Mouse (Mus musculus): ENCODE measurements around the gene 1700016D06Rik. TPM values are rescaled to one million over a fixed set of nuclear protein-coding genes. Genes with fewer than 3 reads are reported as not detected.

1700016D06Rik gene
- polyA plus RNA-seq (2012; rRNA removed): not detected in 2 replicates
- not detected in 2 replicates for polyA plus RNA-seq (2014; fragmentation: Nextera tagmentation; extraction: Ambion mirVana)

- WGBS (ENCODE audit: insufficient replicate concordance): 37% methylated on average over 6 of the region's 6 CpGs
- Histone ChIP-seq H3K4me1 (replicated peaks; ENCODE audit: control insufficient read depth in 2 of 2, insufficient read depth in 2 of 2, low read length in 1 of 2) (no peaks in the 10 kb centered on the region; a peak in 1 of 4 replicates), H3K4me3 (ENCODE audit: insufficient read depth in 1 of 2, low read depth in 2 of 2, low read length in 2 of 2) (no peak within 1 kb of the TSS), H3K27ac (no peak within 1 kb of the TSS), H3K36me3 (replicated peaks; ENCODE audit: control insufficient read depth, insufficient read depth, low read depth) (no peaks in the 10 kb centered on the region), H3K9me3 (ENCODE audit: control insufficient read depth, low read length) (no peaks in the 10 kb centered on the region), H3K27me3 (ENCODE audit: control insufficient read depth, insufficient read depth, low read length) (no peaks in the 10 kb centered on the region), H3K9ac (replicated peaks) (no peak within 1 kb of the TSS), H3K4me2 (ENCODE audit: low read depth) (no peak within 1 kb of the TSS)
- DNase-seq (ENCODE audit: low read depth in 3 of 3, low spot score in 3 of 3) (no peak), ATAC-seq (ENCODE audit: insufficient read depth) (no peak)
- TF ChIP-seq CTCF (IDR thresholded peaks at IDR 0.05; ENCODE audit: low read depth) (no peak), EP300 (IDR thresholded peaks at IDR 0.05; ENCODE audit: low read depth) (no peak)
Measured at GRCm38 (mm10) chr8:11701033-11701362, at the start of gene 1700016D06Rik. Gene 1700016D06Rik (minus strand): TSS chr8:11701063.

- Histone ChIP-seq H3K4me2 (ENCODE audit: low read depth) (no peak overlapping the region), H3K27me3 (ENCODE audit: control insufficient read depth, insufficient read depth, low read length) (no peaks in the 10 kb centered on the region), H3K9me3 (ENCODE audit: control insufficient read depth, low read length) (no peaks in the 10 kb centered on the region), H3K4me3 (ENCODE audit: insufficient read depth in 1 of 2, low read depth in 2 of 2, low read length in 2 of 2) (no peak overlapping the region), H3K4me1 (replicated peaks; ENCODE audit: control insufficient read depth in 2 of 2, insufficient read depth in 2 of 2, low read length in 1 of 2) (peaks cover 0 to 6% of the 10 kb centered on the region in 2 experiments; a peak in 1 of 4 replicates), H3K9ac (replicated peaks) (no peak overlapping the region), H3K27ac (no peak overlapping the region), H3K36me3 (replicated peaks; ENCODE audit: control insufficient read depth, insufficient read depth, low read depth) (no peaks in the 10 kb centered on the region)
- ATAC-seq (ENCODE audit: insufficient read depth): no peak
- no peak for TF ChIP-seq EP300 (IDR thresholded peaks at IDR 0.05; ENCODE audit: low read depth)
- TF ChIP-seq CTCF (IDR thresholded peaks at IDR 0.05; ENCODE audit: low read depth): no peak
- 42% methylated on average over 6 of the region's 6 CpGs for WGBS (ENCODE audit: insufficient replicate concordance)
- DNase-seq (ENCODE audit: low read depth in 3 of 3, low spot score in 3 of 3): no peak
Measured at GRCm38 (mm10) chr8:11749472-11749871, 48.6 kb upstream of the 1700016D06Rik start.

- no peaks in the 10 kb centered on the region for H3K9me3 ChIP-seq (ENCODE audit: control insufficient read depth, low read length)
- H3K4me3 ChIP-seq (ENCODE audit: insufficient read depth in 1 of 2, low read depth in 2 of 2, low read length in 2 of 2): no peak overlapping the region
- no peak overlapping the region for H3K4me2 ChIP-seq (ENCODE audit: low read depth)
- no peak overlapping the region for H3K27ac ChIP-seq
- no peaks in the 10 kb centered on the region for H3K27me3 ChIP-seq (ENCODE audit: control insufficient read depth, insufficient read depth, low read length)
- no peak for ATAC-seq (ENCODE audit: insufficient read depth)
- 64% methylated on average over 11 of the region's 11 CpGs for WGBS (ENCODE audit: insufficient replicate concordance)
- TF ChIP-seq EP300 (IDR thresholded peaks at IDR 0.05; ENCODE audit: low read depth) (no peak), CTCF (IDR thresholded peaks at IDR 0.05; ENCODE audit: low read depth) (no peak)
- H3K36me3 ChIP-seq (replicated peaks; ENCODE audit: control insufficient read depth, insufficient read depth, low read depth): no peaks in the 10 kb centered on the region
- DNase-seq (ENCODE audit: low read depth in 3 of 3, low spot score in 3 of 3): no peak
- H3K4me1 ChIP-seq (replicated peaks; ENCODE audit: control insufficient read depth in 2 of 2, insufficient read depth in 2 of 2, low read length in 1 of 2): peaks cover 0 to 6% of the 10 kb centered on the region in 2 experiments; a peak in 1 of 4 replicates
- H3K9ac ChIP-seq (replicated peaks): no peak overlapping the region
Measured at GRCm38 (mm10) chr8:11746850-11747600, 46.2 kb upstream of the 1700016D06Rik start.

- H3K4me1 ChIP-seq (replicated peaks; ENCODE audit: control insufficient read depth in 2 of 2, insufficient read depth in 2 of 2, low read length in 1 of 2): peaks cover 0 to 6% of the 10 kb centered on the region in 2 experiments; a peak in 1 of 4 replicates
- no peaks in the 10 kb centered on the region for H3K27me3 ChIP-seq (ENCODE audit: control insufficient read depth, insufficient read depth, low read length)
- no peak overlapping the region for H3K9ac ChIP-seq (replicated peaks)
- no peaks in the 10 kb centered on the region for H3K9me3 ChIP-seq (ENCODE audit: control insufficient read depth, low read length)
- H3K4me2 ChIP-seq (ENCODE audit: low read depth): no peak overlapping the region
- TF ChIP-seq CTCF (IDR thresholded peaks at IDR 0.05; ENCODE audit: low read depth): no peak
- TF ChIP-seq EP300 (IDR thresholded peaks at IDR 0.05; ENCODE audit: low read depth): no peak
- DNase-seq (ENCODE audit: low read depth in 3 of 3, low spot score in 3 of 3) (no peak), ATAC-seq (ENCODE audit: insufficient read depth) (no peak)
- WGBS (ENCODE audit: insufficient replicate concordance): 37% methylated on average over 10 of the region's 10 CpGs
- H3K36me3 ChIP-seq (replicated peaks; ENCODE audit: control insufficient read depth, insufficient read depth, low read depth): no peaks in the 10 kb centered on the region
- no peak overlapping the region for H3K27ac ChIP-seq
- no peak overlapping the region for H3K4me3 ChIP-seq (ENCODE audit: insufficient read depth in 1 of 2, low read depth in 2 of 2, low read length in 2 of 2)
Measured at GRCm38 (mm10) chr8:11743580-11743979, 42.7 kb upstream of the 1700016D06Rik start.

GRCm38 (mm10) chr8:11740857-11741256, 40.0 kb upstream of the 1700016D06Rik start:
- Histone ChIP-seq H3K4me2 (ENCODE audit: low read depth) (no peak overlapping the region), H3K36me3 (replicated peaks; ENCODE audit: control insufficient read depth, insufficient read depth, low read depth) (no peaks in the 10 kb centered on the region), H3K4me3 (ENCODE audit: insufficient read depth in 1 of 2, low read depth in 2 of 2, low read length in 2 of 2) (no peak overlapping the region), H3K27ac (no peak overlapping the region), H3K4me1 (replicated peaks; ENCODE audit: control insufficient read depth in 2 of 2, insufficient read depth in 2 of 2, low read length in 1 of 2) (peaks cover 0 to 2% of the 10 kb centered on the region in 2 experiments; a peak in 1 of 4 replicates), H3K9ac (replicated peaks) (no peak overlapping the region), H3K27me3 (ENCODE audit: control insufficient read depth, insufficient read depth, low read length) (no peaks in the 10 kb centered on the region), H3K9me3 (ENCODE audit: control insufficient read depth, low read length) (no peaks in the 10 kb centered on the region)
- WGBS (ENCODE audit: insufficient replicate concordance): 47% methylated on average over 2 of the region's 2 CpGs
- DNase-seq (ENCODE audit: low read depth in 3 of 3, low spot score in 3 of 3) (no peak), ATAC-seq (ENCODE audit: insufficient read depth) (no peak)
- no peak for TF ChIP-seq CTCF (IDR thresholded peaks at IDR 0.05; ENCODE audit: low read depth)
- no peak for TF ChIP-seq EP300 (IDR thresholded peaks at IDR 0.05; ENCODE audit: low read depth)
